Mouse (Mus musculus): ENCODE results near the gene Aldh1a2.

GRCm38 (mm10) chr9:71185823-71186222 is 29.8 kb upstream of the Aldh1a2 start:
- TF ChIP-seq GATA1 (IDR thresholded peaks at IDR 0.05; ENCODE audit: borderline replicate concordance, low read length) (no peak), FLI1 (IDR thresholded peaks at IDR 0.05; ENCODE audit: low read length) (no peak)
